Comparison of ENCODE assay signal across 8 mouse cellular contexts in genomic region chr17:48425823-48426612, GRCm38 (mm10). TPM values are rescaled to one million over a fixed set of nuclear protein-coding genes. Genes with fewer than 3 reads are reported as not detected.
DNase-seq lines count a peak whose midpoint lies in the region; ATAC-seq lines count a peak whose summit lies in the region.
"Had no signal": no experiment of that assay in that cellular context is flagged by ENCODE, and none has a peak within 500 bp of the region (broad histone marks: within the 10 kb centered on the region; RNA-seq: fewer than 3 reads in every experiment).

No protein-coding gene starts in this region.

- peaks cover 7% of the 10 kb centered on the region; the same call in 1 of the 2 replicates for H3K4me1 ChIP-seq in forebrain, embryonic 16.5 days (replicated peaks; ENCODE audit: control insufficient read depth, insufficient read depth, low read length)
- H3K4me1 ChIP-seq in liver, embryonic 13.5 days (replicated peaks) = peaks cover 56% of the 10 kb centered on the region

- H3K9me3 ChIP-seq in forebrain, embryonic 16.5 days (ENCODE audit: control insufficient read depth, low read length) = no peaks in the 10 kb centered on the region
- no peaks in the 10 kb centered on the region for H3K9me3 ChIP-seq in liver, embryonic 13.5 days (replicated peaks)

- H3K4me2 ChIP-seq in forebrain, embryonic 16.5 days (ENCODE audit: low read length) = no peak overlapping the region
- H3K4me2 ChIP-seq in liver, embryonic 13.5 days = peak overlapping the region; percentile 7; the same call in 1 of the 2 replicates

- H3K27ac ChIP-seq in forebrain, embryonic 16.5 days (ENCODE audit: low read length) = no peak overlapping the region
- H3K27ac ChIP-seq in liver, embryonic 13.5 days = no peak overlapping the region

- peak; percentile 36 for DNase-seq in R1 (ENCODE audit: low read depth, low spot score)
- no peak for DNase-seq in liver, embryonic 13.5 days
- DNase-seq in splenic B cell, adult 2 months (ENCODE audit: low read depth, low spot score) = peak; percentile 49
- no peak for DNase-seq in right cerebral cortex, postnatal 10 days (ENCODE audit: low spot score in 2 of 2)
- no peak for DNase-seq in cerebellum, adult 9-11 months
- no peak for DNase-seq in MN1 (ENCODE audit: low spot score)
- DNase-seq: kidney, adult 11 months had no signal

- no peaks in the 10 kb centered on the region for H3K36me3 ChIP-seq in forebrain, embryonic 16.5 days (ENCODE audit: control insufficient read depth, insufficient read depth)
- H3K36me3 ChIP-seq in liver, embryonic 13.5 days = peaks cover 5% of the 10 kb centered on the region; the same call in 1 of the 2 replicates
- no peaks in the 10 kb centered on the region for H3K36me3 ChIP-seq in splenic B cell, adult 2 months (ENCODE audit: control insufficient read depth, insufficient read depth, low read length, poor library complexity, severe bottlenecking)

- no peak overlapping the region for H3K4me3 ChIP-seq in forebrain, embryonic 16.5 days (replicated peaks; ENCODE audit: low read length)
- H3K4me3 ChIP-seq in liver, embryonic 13.5 days (replicated peaks) = no peak overlapping the region

- H3K27me3 ChIP-seq in forebrain, embryonic 16.5 days (replicated peaks; ENCODE audit: control insufficient read depth, insufficient read depth, low read length) = no peaks in the 10 kb centered on the region
- no peaks in the 10 kb centered on the region for H3K27me3 ChIP-seq in liver, embryonic 13.5 days
- H3K27me3 ChIP-seq in splenic B cell, adult 2 months (ENCODE audit: control insufficient read depth, insufficient read depth, low read length, poor library complexity, severe bottlenecking) = no peaks in the 10 kb centered on the region

- 18% methylated on average over 9 of the region's 9 CpGs for WGBS in forebrain, embryonic 16.5 days
- WGBS in liver, embryonic 13.5 days (ENCODE audit: insufficient replicate concordance) = 19% methylated on average over 9 of the region's 9 CpGs

- H3K9ac ChIP-seq in forebrain, embryonic 16.5 days (replicated peaks; ENCODE audit: low read depth, low read length) = 0 out of 2 replicates have a peak overlapping the region, but pooled peaks have one; percentile 1
- H3K9ac ChIP-seq in liver, embryonic 13.5 days = no peak overlapping the region

- ATAC-seq in forebrain, embryonic 16.5 days = no peak
- ATAC-seq in liver, embryonic 13.5 days (ENCODE audit: low read depth) = peak; percentile 61

RNA-seq across cellular contexts. Expression of gene Apobec2, which starts 6.7 kb away (rescaled TPM):
- polyA plus RNA-seq in forebrain, embryonic 16.5 days (2015; fragmentation: Nextera tagmentation; extraction: Ambion mirVana) = 0.29 and 0.43 TPM in 2 replicates
- 1.2 TPM in 2 replicates for polyA plus RNA-seq in liver, embryonic 13.5 days (2015; fragmentation: Nextera tagmentation; extraction: Ambion mirVana)

RNA-seq across cellular contexts. Expression of gene Oard1, which starts 16.2 kb away (rescaled TPM):
- 49.1 and 54.5 TPM in 2 replicates for polyA plus RNA-seq in forebrain, embryonic 16.5 days (2015; fragmentation: Nextera tagmentation; extraction: Ambion mirVana)
- 58.9 and 61.8 TPM in 2 replicates for polyA plus RNA-seq in liver, embryonic 13.5 days (2015; fragmentation: Nextera tagmentation; extraction: Ambion mirVana)

RNA-seq across cellular contexts. Expression of gene Nfya, which starts 16.3 kb away (rescaled TPM):
- polyA plus RNA-seq in forebrain, embryonic 16.5 days (2015; fragmentation: Nextera tagmentation; extraction: Ambion mirVana) = 19.7 and 21.8 TPM in 2 replicates
- polyA plus RNA-seq in liver, embryonic 13.5 days (2015; fragmentation: Nextera tagmentation; extraction: Ambion mirVana) = 7.2 and 9.7 TPM in 2 replicates

RNA-seq across cellular contexts. Expression of gene Tspo2, which starts 25.3 kb away (rescaled TPM):
- polyA plus RNA-seq in forebrain, embryonic 16.5 days (2015; fragmentation: Nextera tagmentation; extraction: Ambion mirVana) = 2.0 and 2.5 TPM in 2 replicates
- 134 and 152 TPM in 2 replicates for polyA plus RNA-seq in liver, embryonic 13.5 days (2015; fragmentation: Nextera tagmentation; extraction: Ambion mirVana)

RNA-seq across cellular contexts. Expression of gene Unc5cl, which starts 28.7 kb away (rescaled TPM):
- 0.19 TPM in 1 of 2 replicates, not detected in the other for polyA plus RNA-seq in forebrain, embryonic 16.5 days (2015; fragmentation: Nextera tagmentation; extraction: Ambion mirVana)
- 3.5 and 4.4 TPM in 2 replicates for polyA plus RNA-seq in liver, embryonic 13.5 days (2015; fragmentation: Nextera tagmentation; extraction: Ambion mirVana)

Comparison
In these comparisons a context has a peak if more than half of its experiments do, and no peak if none do; other contexts are left out.
1. DNase-seq: peak in R1 (single experiment) and splenic B cell, adult 2 months (single experiment); none in liver, embryonic 13.5 days (single experiment), right cerebral cortex, postnatal 10 days (0 of 2), cerebellum, adult 9-11 months (single experiment) and MN1 (single experiment).